Mouse (Mus musculus) embryo, embryonic 10 days (tissue): ENCODE data around the gene Trpc4ap.
"Not testable (repeated sequence)": the region's sequence is repeated elsewhere in the genome, so short reads cannot be mapped to it uniquely, and the experiment has no call there.

Experiments
- DNase-seq: peaks from one replicate; pipeline ENCODE4 v3.0.0-alpha.2; 2015; ENCODE audit warnings: low spot score

Trpc4ap gene

GRCm38 (mm10) chr2:155611834-155612550 is 80.2 kb downstream of the Trpc4ap start:
- no peak for DNase-seq

GRCm38 (mm10) chr2:155610978-155611377 is 81.2 kb downstream of the Trpc4ap start, which contains the start of gene Myh7b:
Gene Myh7b, plus strand, starts transcription at chr2:155611212.
- DNase-seq: no peak

GRCm38 (mm10) chr2:155606360-155606759 is 85.8 kb downstream of the Trpc4ap start:
- DNase-seq: no peak

- not testable (repeated sequence) for DNase-seq
Measured at GRCm38 (mm10) chr2:155605236-155605589, 87.0 kb downstream of the Trpc4ap start.

- peak; percentile 8 for DNase-seq
Measured at GRCm38 (mm10) chr2:155604560-155605235, 87.5 kb downstream of the Trpc4ap start.

- DNase-seq: no peak
Measured at GRCm38 (mm10) chr2:155603707-155604106, 88.5 kb downstream of the Trpc4ap start.

GRCm38 (mm10) chr2:155595516-155595915 is 96.7 kb downstream of the Trpc4ap start:
- DNase-seq: no peak

GRCm38 (mm10) chr2:155592854-155593283 is 99.3 kb downstream of the Trpc4ap start:
- no peak for DNase-seq

GRCm38 (mm10) chr2:155592137-155592853 is 99.9 kb downstream of the Trpc4ap start, which contains the start of gene Gss:
Gene Gss, minus strand, starts transcription at chr2:155592810.
- DNase-seq: peak; percentile 99

GRCm38 (mm10) chr2:155591676-155592075 is 100.5 kb downstream of the Trpc4ap start:
- DNase-seq: no peak

GRCm38 (mm10) chr2:155590876-155591275 is 101.3 kb downstream of the Trpc4ap start:
- no peak for DNase-seq

GRCm38 (mm10) chr2:155589521-155589920 is 102.7 kb downstream of the Trpc4ap start:
- DNase-seq: no peak

GRCm38 (mm10) chr2:155588136-155588535 is 104.0 kb downstream of the Trpc4ap start:
- no peak for DNase-seq

GRCm38 (mm10) chr2:155585486-155585885 is 106.7 kb downstream of the Trpc4ap start:
- DNase-seq: no peak

GRCm38 (mm10) chr2:155585082-155585481 is 107.1 kb downstream of the Trpc4ap start:
- DNase-seq: no peak
